Mouse (Mus musculus) forebrain, embryonic 16.5 days (tissue): ENCODE data around the gene Rbm5. TPM values are rescaled to one million over a fixed set of nuclear protein-coding genes. Genes with fewer than 3 reads are reported as not detected.

Source experiments
- ATAC-seq: fragments of 200-750 bp; cut with Nextera tagmentation; 2 replicates; pipeline ENCODE4 v1.8.0; 2017; ENCODE audit warnings: mild to moderate bottlenecking, moderate library complexity
- H3K27ac ChIP-seq: fragments of 300-500 bp; sonication (generic); 2 replicates; pipeline ENCODE4 v1.5.1; 2014; ENCODE audit warnings: low read length, control low read depth
- H3K27me3 ChIP-seq: fragments of 300-500 bp; sonication (generic); replicated peaks from 2 replicates; pipeline ENCODE4 v1.6.1; 2014; ENCODE audit warnings: low read length; ENCODE audit not compliant: control insufficient read depth, insufficient read depth
- H3K36me3 ChIP-seq: fragments of 300-500 bp; sonication (generic); 2 replicates; pipeline ENCODE4 v1.6.1; 2014; ENCODE audit not compliant: control insufficient read depth, insufficient read depth
- H3K4me1 ChIP-seq: fragments of 300-500 bp; sonication (generic); replicated peaks from 2 replicates; pipeline ENCODE4 v1.6.1; 2014; ENCODE audit warnings: low read length; ENCODE audit not compliant: control insufficient read depth, insufficient read depth
- H3K4me2 ChIP-seq: fragments of 300-500 bp; sonication (generic); 2 replicates; pipeline ENCODE4 v1.6.1; 2014; ENCODE audit warnings: mild to moderate bottlenecking, low read length, control low read depth
- H3K4me3 ChIP-seq: fragments of 300-500 bp; sonication (generic); replicated peaks from 2 replicates; pipeline ENCODE4 v1.5.1; 2014; ENCODE audit warnings: mild to moderate bottlenecking, low read length, control low read depth
- H3K9ac ChIP-seq: fragments of 300-500 bp; sonication (generic); replicated peaks from 2 replicates; pipeline ENCODE4 v1.6.1; 2014; ENCODE audit warnings: low read depth, low read length, control low read depth
- H3K9me3 ChIP-seq: fragments of 300-500 bp; sonication (generic); 2 replicates; pipeline ENCODE4 v1.6.1; 2016; ENCODE audit warnings: low read length; ENCODE audit not compliant: control insufficient read depth
- WGBS: fragments of 180-500 bp; shearing (Covaris S2); extraction: QIAGEN DNeasy Blood & Tissue Kit; methylation state at CpG from one replicate; pipeline ENCODE4 v1.1.7; 2014; 5-methylcytosine and 5-hydroxymethylcytosine counted together
- polyA plus RNA-seq: library from polyadenylated mRNA; unstranded; fragments of >200 nt; fragmentation: Nextera tagmentation; extraction: Ambion mirVana; gene quantifications from 2 replicates; pipeline ENCODE4 v1.2.1, GENCODE M21; 2015

The Rbm5 gene
- polyA plus RNA-seq, 1 experiment from 2014 or later: 303 TPM

DNA sequence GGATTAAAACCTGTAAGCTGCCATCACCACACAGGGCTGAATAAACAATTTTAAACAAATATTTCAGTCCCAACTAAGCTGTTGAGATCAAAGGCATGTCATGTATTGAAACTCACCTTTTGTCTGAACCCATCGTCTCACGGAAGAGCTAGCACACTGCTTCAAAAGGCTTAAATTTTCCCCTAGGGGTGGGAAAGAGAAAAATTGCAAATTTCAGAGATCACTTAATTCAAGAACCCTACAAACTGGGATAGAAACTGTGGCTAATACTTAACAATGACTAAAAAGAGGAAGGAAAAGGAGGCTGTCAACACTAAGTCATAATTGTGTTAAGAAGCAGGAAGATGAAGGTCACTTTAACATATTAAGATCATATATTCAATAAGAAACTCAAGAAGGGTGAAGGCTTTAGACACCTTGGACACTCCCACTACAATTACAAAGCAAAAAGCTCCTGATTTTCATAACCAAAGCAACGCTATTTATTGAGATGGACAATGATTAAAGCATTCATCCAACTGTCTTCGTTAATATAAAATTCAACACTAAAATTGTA is 1.3 kb downstream of the Rbm5 start:
- peak overlapping the region; percentile 99 for H3K9ac ChIP-seq
- no peaks in the 10 kb centered on the region for H3K27me3 ChIP-seq
- ATAC-seq: no peak
- peak overlapping the region; percentile 100 for H3K4me3 ChIP-seq
- H3K4me1 ChIP-seq: peaks cover 18% of the 10 kb centered on the region
- H3K27ac ChIP-seq: 0 out of 2 replicates have a peak overlapping the region, but pooled peaks have one; percentile 12
- peaks cover 40% of the 10 kb centered on the region for H3K36me3 ChIP-seq
- no peaks in the 10 kb centered on the region for H3K9me3 ChIP-seq
- WGBS: 7% methylated on average over 4 of the region's 4 CpGs
- H3K4me2 ChIP-seq: peak overlapping the region; percentile 75

- H3K36me3 ChIP-seq: peaks cover 38% of the 10 kb centered on the region
- no peaks in the 10 kb centered on the region for H3K9me3 ChIP-seq
- H3K4me3 ChIP-seq: peak overlapping the region; percentile 100
- 84% methylated on average over 5 of the region's 5 CpGs for WGBS
- H3K9ac ChIP-seq: no peak overlapping the region
- H3K4me1 ChIP-seq: peaks cover 18% of the 10 kb centered on the region
- peak overlapping the region; percentile 75 for H3K4me2 ChIP-seq
- H3K27me3 ChIP-seq: no peaks in the 10 kb centered on the region
- no peak for ATAC-seq
- H3K27ac ChIP-seq: no peak overlapping the region
Observed at GRCm38 (mm10) chr9:107768851-107769250, 1.9 kb downstream of the Rbm5 start.

- no peak overlapping the region for H3K27ac ChIP-seq
- H3K4me2 ChIP-seq: no peak overlapping the region
- peaks cover 56% of the 10 kb centered on the region for H3K36me3 ChIP-seq
- no peak overlapping the region for H3K9ac ChIP-seq
- no peaks in the 10 kb centered on the region for H3K9me3 ChIP-seq
- H3K4me1 ChIP-seq: no peaks in the 10 kb centered on the region
- H3K4me3 ChIP-seq: no peak overlapping the region
- no peak for ATAC-seq
- 92% methylated on average over 6 of the region's 6 CpGs for WGBS
- no peaks in the 10 kb centered on the region for H3K27me3 ChIP-seq
Observed at GRCm38 (mm10) chr9:107759593-107759992, 11.2 kb downstream of the Rbm5 start.

DNA sequence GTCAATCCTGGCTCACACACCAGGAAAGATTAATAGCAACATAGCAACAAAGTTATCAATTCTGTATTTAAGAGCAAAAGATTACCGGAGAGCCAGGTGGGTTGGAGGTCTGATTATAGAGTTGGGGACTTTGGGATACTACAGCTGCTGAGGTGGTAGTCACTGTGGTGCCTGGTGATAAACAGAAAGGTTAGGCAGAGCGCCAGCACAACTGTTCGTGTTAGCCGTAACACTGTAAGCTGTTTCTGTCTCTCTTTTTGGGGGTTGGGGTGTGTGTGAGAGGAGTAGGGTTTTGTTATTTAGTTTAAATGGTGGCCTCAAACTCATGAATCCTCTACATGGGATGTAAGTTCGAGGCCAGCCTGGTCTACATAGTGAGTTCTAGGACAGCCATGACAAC is 20.4 kb downstream of the Rbm5 start:
- no peak for ATAC-seq
- Histone ChIP-seq H3K9ac (no peak overlapping the region), H3K4me2 (no peak overlapping the region), H3K36me3 (peaks cover 85% of the 10 kb centered on the region), H3K27ac (no peak overlapping the region), H3K4me3 (no peak overlapping the region), H3K4me1 (no peaks in the 10 kb centered on the region), H3K27me3 (no peaks in the 10 kb centered on the region), H3K9me3 (peaks cover 3% of the 10 kb centered on the region; the same call in 1 of the 2 replicates)
- 87% methylated on average over 5 of the region's 5 CpGs for WGBS

DNA sequence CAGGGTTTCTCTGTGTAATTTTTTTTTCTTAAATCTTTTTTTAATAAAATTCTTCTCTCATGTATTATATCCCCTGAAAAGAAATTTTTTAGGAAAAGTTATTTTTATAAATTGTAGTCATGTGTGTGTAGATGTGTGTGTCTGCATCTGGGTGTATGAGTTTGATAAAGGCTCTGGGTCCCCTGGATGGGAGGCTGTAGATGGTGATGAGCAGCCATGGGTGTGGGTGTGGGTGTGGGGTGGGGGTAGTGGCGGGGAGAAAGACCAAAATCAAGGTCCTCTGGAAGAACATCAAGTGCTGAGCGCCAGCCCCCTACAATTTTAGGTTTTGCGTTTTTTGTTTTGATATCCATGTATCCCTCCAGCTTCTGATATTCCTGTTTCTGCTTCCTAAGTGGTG is 22.7 kb downstream of the Rbm5 start:
- Histone ChIP-seq H3K4me2 (no peak overlapping the region), H3K4me3 (no peak overlapping the region), H3K27ac (no peak overlapping the region), H3K9me3 (peaks cover 3% of the 10 kb centered on the region; the same call in 1 of the 2 replicates), H3K27me3 (no peaks in the 10 kb centered on the region), H3K9ac (no peak overlapping the region), H3K4me1 (no peaks in the 10 kb centered on the region), H3K36me3 (peaks cover 95% of the 10 kb centered on the region)
- WGBS: 98% methylated on average over 3 of the region's 3 CpGs
- no peak for ATAC-seq

DNA sequence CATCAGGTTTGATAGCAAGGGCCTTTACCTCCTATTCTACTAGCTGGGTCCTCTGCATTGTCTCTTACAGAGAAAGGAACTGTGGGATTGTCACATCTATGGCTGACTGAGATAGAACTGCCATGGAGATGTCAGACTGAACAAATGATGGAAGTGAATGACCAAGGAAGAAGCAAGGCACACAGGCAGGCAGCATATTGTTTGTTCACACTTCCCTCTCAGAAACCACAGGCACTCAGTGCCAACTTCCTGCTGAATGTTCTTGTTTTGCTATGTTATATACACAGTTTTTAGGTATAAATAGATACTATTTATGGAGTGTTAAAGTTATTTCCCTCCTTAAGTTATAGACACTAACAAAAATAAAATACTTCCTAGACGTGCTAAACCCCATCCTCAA is 23.5 kb downstream of the Rbm5 start:
- no peak for ATAC-seq
- 90% methylated on average over 1 of the region's 1 CpGs for WGBS
- H3K4me3 ChIP-seq: no peak overlapping the region
- H3K9me3 ChIP-seq: peaks cover 3% of the 10 kb centered on the region; the same call in 1 of the 2 replicates
- no peaks in the 10 kb centered on the region for H3K27me3 ChIP-seq
- no peak overlapping the region for H3K27ac ChIP-seq
- H3K36me3 ChIP-seq: peaks cover 96% of the 10 kb centered on the region
- no peaks in the 10 kb centered on the region for H3K4me1 ChIP-seq
- no peak overlapping the region for H3K4me2 ChIP-seq
- H3K9ac ChIP-seq: no peak overlapping the region

GRCm38 (mm10) chr9:107746679-107747078 is 24.1 kb downstream of the Rbm5 start:
- H3K36me3 ChIP-seq: peaks cover 95% of the 10 kb centered on the region
- H3K4me1 ChIP-seq: no peaks in the 10 kb centered on the region
- WGBS: 95% methylated on average over 3 of the region's 3 CpGs
- H3K9me3 ChIP-seq: peaks cover 3% of the 10 kb centered on the region; the same call in 1 of the 2 replicates
- ATAC-seq: no peak
- no peak overlapping the region for H3K4me3 ChIP-seq
- H3K27me3 ChIP-seq: no peaks in the 10 kb centered on the region
- no peak overlapping the region for H3K9ac ChIP-seq
- H3K4me2 ChIP-seq: no peak overlapping the region
- H3K27ac ChIP-seq: no peak overlapping the region

GRCm38 (mm10) chr9:107744061-107744460 is 26.7 kb downstream of the Rbm5 start:
- H3K4me2 ChIP-seq: no peak overlapping the region
- H3K9ac ChIP-seq: no peak overlapping the region
- no peaks in the 10 kb centered on the region for H3K27me3 ChIP-seq
- no peaks in the 10 kb centered on the region for H3K4me1 ChIP-seq
- no peak overlapping the region for H3K27ac ChIP-seq
- H3K36me3 ChIP-seq: peaks cover 85% of the 10 kb centered on the region
- H3K9me3 ChIP-seq: peaks cover 3% of the 10 kb centered on the region; the same call in 1 of the 2 replicates
- 92% methylated on average over 6 of the region's 6 CpGs for WGBS
- no peak overlapping the region for H3K4me3 ChIP-seq
- no peak for ATAC-seq

GRCm38 (mm10) chr9:107738841-107739202 is 32.0 kb downstream of the Rbm5 start:
- peaks cover 44% of the 10 kb centered on the region for H3K36me3 ChIP-seq
- H3K4me3 ChIP-seq: no peak overlapping the region

More at GRCm38 (mm10) chr9:107738841-107739202, 32.0 kb downstream of the Rbm5 start:
- H3K9ac ChIP-seq: no peak overlapping the region
- 51% methylated on average over 4 of the region's 4 CpGs for WGBS
- no peak overlapping the region for H3K4me2 ChIP-seq
- ATAC-seq: peak; percentile 8; the same call in 1 of the 2 replicates
- no peaks in the 10 kb centered on the region for H3K9me3 ChIP-seq
- H3K4me1 ChIP-seq: peaks cover 28% of the 10 kb centered on the region
- no peaks in the 10 kb centered on the region for H3K27me3 ChIP-seq
- H3K27ac ChIP-seq: peak overlapping the region; percentile 33
